Mouse (Mus musculus) embryonic fibroblast, embryonic 13.5 days (primary cell): Measurements from ENCODE around the gene Npas1.

Experiments used
- CTCF ChIP-seq: IDR thresholded peaks from 2 replicates; pipeline ENCODE4 v1.5.1; 2011; ENCODE audit warnings: mild to moderate bottlenecking, control low read depth, low read length, moderate library complexity, borderline replicate concordance; ENCODE audit not compliant: insufficient read depth
- POLR2A ChIP-seq: IDR thresholded peaks from 2 replicates; pipeline ENCODE4 v1.6.1; 2011; ENCODE audit warnings: low read depth, mild to moderate bottlenecking, control low read depth, low read length, moderate library complexity

- no peak for TF ChIP-seq CTCF
- TF ChIP-seq POLR2A = no peak
Measured at GRCm38 (mm10) chr7:16496260-16496659, 18.7 kb upstream of the Npas1 start.
